Mouse (Mus musculus) thymus, adult 2 months (tissue): Measurements from ENCODE around the gene Shisa9.

Experiments
- CTCF ChIP-seq: fragments of 200-500 bp; IDR thresholded peaks from 2 replicates; pipeline ENCODE4 v1.5.1; 2012; ENCODE audit warnings: mild to moderate bottlenecking, control low read depth, low read length, moderate library complexity, borderline replicate concordance; ENCODE audit not compliant: control insufficient read depth, poor library complexity, insufficient read depth; ENCODE audit errors: extremely low read depth
- POLR2A ChIP-seq: fragments of 200-500 bp; IDR thresholded peaks from 2 replicates; pipeline ENCODE4 v1.6.1; 2012; ENCODE audit warnings: mild to moderate bottlenecking, low read length, control low read depth, moderate library complexity; ENCODE audit not compliant: control insufficient read depth, poor library complexity, insufficient read depth; ENCODE audit errors: extremely low read depth

- TF ChIP-seq POLR2A = no peak
- TF ChIP-seq CTCF = no peak
Measured at GRCm38 (mm10) chr16:11983106-11983615, 752 bp upstream of the Shisa9 start.
